Mouse (Mus musculus) heart, postnatal 4 days (tissue): ENCODE measurements around the gene Col5a3. TPM values are rescaled to one million over a fixed set of nuclear protein-coding genes. Genes with fewer than 3 reads are reported as not detected.
"Not testable (repeated sequence)": the region's sequence is repeated elsewhere in the genome, so short reads cannot be mapped to it uniquely, and the experiment has no call there.

Experiments
- DNase-seq: peaks from one replicate; pipeline ENCODE4 v3.0.0; 2021
- total RNA-seq, 2 experiments: library from RNA; stranded (reverse); gene quantifications; 2 replicates each; pipeline ENCODE4 v1.2.3; 2021

Col5a3 gene
- 10 to 100 TPM; 12.1 to 13.3 TPM for total RNA-seq

- peak; percentile 75 for DNase-seq
Measured at GRCm38 (mm10) chr9:20814521-20815272, at the start of gene Col5a3. Gene Col5a3, minus strand, starts transcription at chr9:20815067.

GRCm38 (mm10) chr9:20862225-20862624, 47.4 kb upstream of the Col5a3 start:
- DNase-seq = no peak

- peak; percentile 46 for DNase-seq
Measured at GRCm38 (mm10) chr9:20861821-20862220, 47.0 kb upstream of the Col5a3 start.

GRCm38 (mm10) chr9:20859926-20860325, 45.1 kb upstream of the Col5a3 start:
- DNase-seq = no peak

- DNase-seq = peak; percentile 73
Measured at GRCm38 (mm10) chr9:20857131-20857530, 42.3 kb upstream of the Col5a3 start.

GRCm38 (mm10) chr9:20850179-20850578, 35.3 kb upstream of the Col5a3 start:
- no peak for DNase-seq

GRCm38 (mm10) chr9:20842670-20843069, 27.8 kb upstream of the Col5a3 start:
- peak; percentile 17 for DNase-seq

GRCm38 (mm10) chr9:20842211-20842610, 27.3 kb upstream of the Col5a3 start:
- DNase-seq = no peak

GRCm38 (mm10) chr9:20838931-20839330, 24.1 kb upstream of the Col5a3 start:
- DNase-seq = no peak

- no peak for DNase-seq
Measured at GRCm38 (mm10) chr9:20837184-20837947, 22.5 kb upstream of the Col5a3 start.

GRCm38 (mm10) chr9:20835431-20835954, 20.6 kb upstream of the Col5a3 start:
- DNase-seq = not testable (repeated sequence)

- DNase-seq = no peak
Measured at GRCm38 (mm10) chr9:20834881-20835280, 20.0 kb upstream of the Col5a3 start.

GRCm38 (mm10) chr9:20830901-20831643, 16.2 kb upstream of the Col5a3 start:
- DNase-seq = peak; percentile 99

- DNase-seq = no peak
Measured at GRCm38 (mm10) chr9:20828127-20828526, 13.3 kb upstream of the Col5a3 start.

GRCm38 (mm10) chr9:20825781-20826180, 10.9 kb upstream of the Col5a3 start:
- DNase-seq = peak; percentile 29

GRCm38 (mm10) chr9:20822821-20823220, 8.0 kb upstream of the Col5a3 start:
- no peak for DNase-seq

GRCm38 (mm10) chr9:20820001-20820400, 5.1 kb upstream of the Col5a3 start:
- no peak for DNase-seq

- no peak for DNase-seq
Measured at GRCm38 (mm10) chr9:20818236-20818635, 3.4 kb upstream of the Col5a3 start, which contains the start of gene Rdh8. Gene Rdh8, plus strand, starts transcription at chr9:20818503.

- peak; percentile 69 for DNase-seq
Measured at GRCm38 (mm10) chr9:20812537-20813271, 2.2 kb downstream of the Col5a3 start.

GRCm38 (mm10) chr9:20810773-20811172, 4.1 kb downstream of the Col5a3 start:
- no peak for DNase-seq

- peak; percentile 28 for DNase-seq
Measured at GRCm38 (mm10) chr9:20810271-20810670, 4.6 kb downstream of the Col5a3 start.

- DNase-seq = no peak
Measured at GRCm38 (mm10) chr9:20805706-20806105, 9.2 kb downstream of the Col5a3 start.
